In the genomic region with DNA sequence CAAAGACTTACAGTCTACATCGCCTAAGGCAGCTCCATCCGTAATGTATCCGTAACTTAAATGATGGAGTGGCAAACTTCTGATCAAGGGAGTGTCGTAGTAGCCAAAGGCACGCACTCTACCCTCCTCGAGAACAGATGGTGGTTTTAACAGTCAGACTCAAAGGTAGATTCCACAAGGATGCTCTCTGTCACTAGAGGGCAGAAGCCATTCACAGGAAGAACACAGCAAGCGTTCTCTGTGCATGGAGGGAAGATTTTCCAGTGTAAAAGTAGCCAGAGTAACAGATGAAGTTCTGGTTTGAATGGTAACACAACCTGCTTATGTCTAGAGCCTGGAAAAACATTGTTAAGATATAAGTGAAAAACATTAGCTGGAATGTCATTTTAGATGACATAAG, we compare ENCODE assay signal across 15 mouse cellular contexts.
DNase-seq lines count a peak whose midpoint lies in the region; ATAC-seq and TF ChIP-seq lines count a peak whose summit lies in the region.
"Had no signal": no experiment of that assay in that cellular context is flagged by ENCODE, and none has a peak within 500 bp of the region (broad histone marks: within the 10 kb centered on the region; RNA-seq: fewer than 3 reads in every experiment).

No protein-coding gene starts in this region.

- POLR2A ChIA-PET in Patski (lab: Charles Lee): no interaction called here

- no peaks in the 10 kb centered on the region for H3K27me3 ChIP-seq in limb, embryonic 14.5 days (ENCODE audit: control insufficient read depth, insufficient read depth, low read length)
- no peaks in the 10 kb centered on the region for H3K27me3 ChIP-seq in limb, embryonic 10.5 days (ENCODE audit: low read depth, poor library complexity, severe bottlenecking)
- peaks cover 13% of the 10 kb centered on the region for H3K27me3 ChIP-seq in Patski
- no peaks in the 10 kb centered on the region for H3K27me3 ChIP-seq in liver, embryonic 11.5 days (replicated peaks; ENCODE audit: control insufficient read depth, insufficient read depth, low read length)
- H3K27me3 ChIP-seq: forebrain, embryonic 15.5 days; heart, embryonic 12.5 days; neural tube, embryonic 13.5 days had no signal

- CTCF ChIA-PET in Patski (lab: Charles Lee): no interaction called here

- no peak overlapping the region for H3K27ac ChIP-seq in limb, embryonic 14.5 days (replicated peaks; ENCODE audit: low read depth, low read length)
- H3K27ac ChIP-seq in limb, embryonic 10.5 days: no peak overlapping the region
- H3K27ac ChIP-seq in liver, embryonic 11.5 days (ENCODE audit: low read depth, low read length): no peak overlapping the region
- H3K27ac ChIP-seq: forebrain, embryonic 15.5 days; liver, embryonic 14.5 days; neural tube, embryonic 13.5 days had no signal

- H3K9me3 ChIP-seq in limb, embryonic 14.5 days (ENCODE audit: control insufficient read depth, low read length): no peaks in the 10 kb centered on the region
- no peaks in the 10 kb centered on the region for H3K9me3 ChIP-seq in limb, embryonic 10.5 days (replicated peaks)
- H3K9me3 ChIP-seq in liver, embryonic 11.5 days (ENCODE audit: control insufficient read depth, low read length): no peaks in the 10 kb centered on the region
- H3K9me3 ChIP-seq: forebrain, embryonic 15.5 days; heart, embryonic 12.5 days; neural tube, embryonic 13.5 days had no signal

- no peaks in the 10 kb centered on the region for H3K36me3 ChIP-seq in limb, embryonic 14.5 days (ENCODE audit: control insufficient read depth, insufficient read depth, low read length)
- no peaks in the 10 kb centered on the region for H3K36me3 ChIP-seq in limb, embryonic 10.5 days
- no peaks in the 10 kb centered on the region for H3K36me3 ChIP-seq in liver, embryonic 11.5 days (ENCODE audit: control insufficient read depth, insufficient read depth, low read length)
- H3K36me3 ChIP-seq: forebrain, embryonic 15.5 days; heart, embryonic 12.5 days; neural tube, embryonic 13.5 days had no signal

- no peaks in the 10 kb centered on the region for H3K4me1 ChIP-seq in limb, embryonic 14.5 days (ENCODE audit: control insufficient read depth, insufficient read depth, low read length)
- no peaks in the 10 kb centered on the region for H3K4me1 ChIP-seq in limb, embryonic 10.5 days
- no peaks in the 10 kb centered on the region for H3K4me1 ChIP-seq in liver, embryonic 11.5 days (replicated peaks; ENCODE audit: control insufficient read depth, insufficient read depth, low read length)
- H3K4me1 ChIP-seq: forebrain, embryonic 15.5 days; heart, embryonic 12.5 days had no signal

- no peak overlapping the region for H3K4me2 ChIP-seq in limb, embryonic 14.5 days (replicated peaks; ENCODE audit: low read depth, low read length, severe bottlenecking)
- H3K4me2 ChIP-seq in liver, embryonic 11.5 days: no peak overlapping the region
- H3K4me2 ChIP-seq: forebrain, embryonic 15.5 days; heart, embryonic 12.5 days; neural tube, embryonic 13.5 days had no signal

- H3K9ac ChIP-seq in limb, embryonic 14.5 days (ENCODE audit: low read depth, low read length, severe bottlenecking): no peak overlapping the region
- no peak overlapping the region for H3K9ac ChIP-seq in liver, embryonic 11.5 days (ENCODE audit: low read depth, low read length)
- H3K9ac ChIP-seq: forebrain, embryonic 15.5 days; heart, embryonic 12.5 days; liver, embryonic 14.5 days; neural tube, embryonic 13.5 days had no signal

- no peak for TF ChIP-seq POLR2A in limb, embryonic 14.5 days (IDR thresholded peaks at IDR 0.05; ENCODE audit: borderline replicate concordance, extremely low read depth, insufficient read depth, insufficient read length)

- WGBS in limb, embryonic 14.5 days: 72% methylated on average over 7 of the region's 7 CpGs
- 75% methylated on average over 7 of the region's 7 CpGs for WGBS in limb, embryonic 10.5 days
- 77% methylated on average over 7 of the region's 7 CpGs for WGBS in liver, embryonic 11.5 days

- no peak; the same call in 1 of the 2 replicates for ATAC-seq in limb, embryonic 14.5 days (ENCODE audit: low FRiP score, low read depth)
- ATAC-seq in Patski: no peak
- no peak for ATAC-seq in liver, embryonic 11.5 days (replicated peaks; ENCODE audit: low FRiP score)
- ATAC-seq: forebrain, embryonic 15.5 days had no signal

- TF ChIP-seq CTCF in Patski (IDR thresholded peaks at IDR 0.05): peak; percentile 53

- DNase-seq in gastrocnemius, adult 18-20 months (ENCODE audit: low spot score): peak; percentile 17
- no peak for DNase-seq in gastrocnemius, postnatal 25 days
- peak; percentile 19 for DNase-seq in limb, embryonic 14.5 days (ENCODE audit: low spot score)
- no peak for DNase-seq in limb, embryonic 10.5 days (ENCODE audit: low spot score)
- no peak for DNase-seq in Patski (ENCODE audit: low read depth, low spot score)
- DNase-seq in retina, adult 2 months (ENCODE audit: low read depth, low spot score): peak; percentile 6
- DNase-seq in ovary, adult 18-20 months (ENCODE audit: low spot score): no peak
- no peak for DNase-seq in liver, embryonic 11.5 days (ENCODE audit: low spot score)
- DNase-seq: adrenal gland, postnatal 14 days; cerebellum, postnatal 25 days; right cerebral cortex, postnatal 25 days had no signal

- H3K4me3 ChIP-seq in limb, embryonic 14.5 days (replicated peaks; ENCODE audit: low read length): no peak overlapping the region
- no peak overlapping the region for H3K4me3 ChIP-seq in limb, embryonic 10.5 days
- no peak overlapping the region for H3K4me3 ChIP-seq in liver, embryonic 11.5 days (ENCODE audit: low read depth, low read length)
- H3K4me3 ChIP-seq: forebrain, embryonic 15.5 days; heart, embryonic 12.5 days; neural tube, embryonic 13.5 days had no signal

- in situ Hi-C loops in Patski (cut with MboI; ENCODE audit: low pct_unique_long_range_greater_than_20kb): no loop called here

Comparison
In these comparisons a context has a peak if more than half of its experiments do, and no peak if none do; other contexts are left out.
1. DNase-seq: peak in gastrocnemius, adult 18-20 months (single experiment), limb, embryonic 14.5 days (single experiment) and retina, adult 2 months (single experiment); none in gastrocnemius, postnatal 25 days (single experiment), limb, embryonic 10.5 days (single experiment), Patski (single experiment), ovary, adult 18-20 months (single experiment) and liver, embryonic 11.5 days (single experiment).